Mouse (Mus musculus) kidney, embryonic 16.5 days (tissue): ENCODE data around the gene Wdr76. TPM values are rescaled to one million over a fixed set of nuclear protein-coding genes. Genes with fewer than 3 reads are reported as not detected.
"Not testable (repeated sequence)": the region's sequence is repeated elsewhere in the genome, so short reads cannot be mapped to it uniquely, and the experiment has no call there.

Experiments used
- ATAC-seq: fragments of 200-750 bp; cut with Nextera tagmentation; 2 replicates; pipeline ENCODE4 v1.8.0; 2017; ENCODE audit warnings: moderate TSS enrichment; ENCODE audit not compliant: low FRiP score, low TSS enrichment
- H3K27ac ChIP-seq: fragments of 300-500 bp; sonication (generic); 2 replicates; pipeline ENCODE4 v1.5.1; 2014; ENCODE audit warnings: low read length
- H3K27me3 ChIP-seq: fragments of 300-500 bp; sonication (generic); 2 replicates; pipeline ENCODE4 v1.6.1; 2014; ENCODE audit warnings: low read length, control low read depth, mixed read lengths; ENCODE audit not compliant: insufficient read depth
- H3K36me3 ChIP-seq: fragments of 300-500 bp; sonication (generic); 2 replicates; pipeline ENCODE4 v1.6.1; 2014; ENCODE audit warnings: low read length, control low read depth, mixed read lengths; ENCODE audit not compliant: insufficient read depth
- H3K4me1 ChIP-seq: fragments of 300-500 bp; sonication (generic); 2 replicates; pipeline ENCODE4 v1.6.1; 2014; ENCODE audit warnings: low read length, control low read depth, mixed read lengths; ENCODE audit not compliant: insufficient read depth
- H3K4me2 ChIP-seq: fragments of 300-500 bp; sonication (generic); replicated peaks from 2 replicates; pipeline ENCODE4 v1.6.1; 2014; ENCODE audit warnings: low read depth, low read length
- H3K4me3 ChIP-seq: fragments of 300-500 bp; sonication (generic); 2 replicates; pipeline ENCODE4 v1.5.1; 2014; ENCODE audit warnings: mild to moderate bottlenecking, low read length
- H3K9ac ChIP-seq: fragments of 300-500 bp; sonication (generic); replicated peaks from 2 replicates; pipeline ENCODE4 v1.6.1; 2014; ENCODE audit warnings: low read length
- H3K9me3 ChIP-seq: fragments of 300-500 bp; sonication (generic); 2 replicates; pipeline ENCODE4 v1.6.1; 2016; ENCODE audit warnings: low read length, control low read depth
- WGBS: fragments of 180-500 bp; shearing (Covaris S2); extraction: QIAGEN DNeasy Blood & Tissue Kit; methylation state at CpG from one replicate; pipeline ENCODE4 v1.1.7; 2014; 5-methylcytosine and 5-hydroxymethylcytosine counted together
- polyA plus RNA-seq: library from polyadenylated mRNA; unstranded; fragments of >200 nt; fragmentation: Nextera tagmentation; extraction: Ambion mirVana; gene quantifications from 2 replicates; pipeline ENCODE4 v1.2.1, GENCODE M21; 2015

The Wdr76 gene
- polyA plus RNA-seq, 1 experiment from 2014 or later = 6.7 TPM

DNA sequence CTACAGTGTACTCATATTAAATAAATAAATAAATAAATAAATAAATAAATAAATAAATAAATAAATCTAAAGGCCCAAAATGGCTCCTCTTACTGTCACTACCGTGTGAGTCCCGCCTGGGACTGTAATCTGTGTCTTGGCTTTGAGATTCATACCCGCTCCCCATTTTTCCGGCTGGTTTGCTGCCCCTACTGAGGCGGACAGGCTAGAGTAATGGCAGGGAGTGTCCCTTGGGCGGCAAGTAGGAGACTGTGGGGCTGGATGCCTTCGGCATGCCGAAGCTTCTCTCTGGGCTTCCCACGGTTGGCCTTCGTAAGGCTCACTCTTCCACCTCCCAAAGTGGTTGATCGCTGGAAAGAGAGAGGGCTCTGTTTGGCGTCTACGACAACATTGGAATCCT is 25.6 kb upstream of the Wdr76 start:
- not testable (repeated sequence) for H3K4me2 ChIP-seq, H3K9ac ChIP-seq, H3K27me3 ChIP-seq, H3K36me3 ChIP-seq, H3K27ac ChIP-seq, H3K4me3 ChIP-seq, H3K9me3 ChIP-seq, ATAC-seq, H3K4me1 ChIP-seq
- WGBS = 90% methylated on average over 13 of the region's 13 CpGs

DNA sequence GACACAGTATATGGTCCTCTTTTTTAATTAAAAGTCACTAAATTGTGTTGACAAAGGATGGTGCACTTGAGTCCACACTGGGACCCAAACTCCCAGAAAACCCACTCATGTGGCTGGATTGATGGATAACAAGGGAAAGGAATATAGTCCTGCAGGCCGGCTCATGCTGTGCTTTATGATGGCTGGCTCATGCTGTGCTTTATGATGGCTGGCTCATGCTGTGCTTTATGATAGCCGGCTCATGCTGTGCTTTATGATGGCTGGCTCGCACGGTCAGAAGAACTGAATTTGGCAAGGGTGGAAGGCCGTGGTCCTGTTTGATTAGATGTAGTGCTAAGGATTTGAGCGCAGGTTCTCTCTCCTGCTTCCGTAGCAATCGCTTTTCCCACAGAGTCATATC is 22.9 kb upstream of the Wdr76 start:
- Histone ChIP-seq H3K4me1 (no peaks in the 10 kb centered on the region), H3K27me3 (no peaks in the 10 kb centered on the region), H3K36me3 (no peaks in the 10 kb centered on the region), H3K9ac (no peak overlapping the region), H3K4me2 (no peak overlapping the region), H3K4me3 (no peak overlapping the region), H3K27ac (no peak overlapping the region), H3K9me3 (no peaks in the 10 kb centered on the region)
- 41% methylated on average over 8 of the region's 8 CpGs for WGBS
- ATAC-seq = no peak

DNA sequence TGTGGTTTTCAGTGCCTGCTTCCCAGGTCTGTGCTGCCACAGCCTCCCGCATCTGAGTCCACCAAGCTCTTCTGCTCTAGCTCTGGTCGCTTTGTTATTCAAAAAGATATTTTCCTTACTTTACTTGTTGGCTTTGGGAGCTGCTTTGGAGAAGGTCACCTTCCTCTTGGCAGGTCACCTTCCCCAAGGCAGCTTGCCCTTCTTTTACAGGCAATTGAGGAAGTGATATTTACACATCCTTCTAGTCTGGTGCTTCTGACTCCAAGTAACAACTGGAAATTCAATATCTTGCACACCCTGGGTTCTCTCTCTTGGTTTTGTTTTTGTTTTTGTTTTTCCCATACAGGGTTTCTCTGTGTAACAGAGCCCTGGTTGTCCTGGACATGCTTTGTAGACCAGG is 22.1 kb upstream of the Wdr76 start:
- not testable (repeated sequence) for ATAC-seq, H3K9me3 ChIP-seq, H3K27me3 ChIP-seq, H3K36me3 ChIP-seq, H3K27ac ChIP-seq, H3K4me2 ChIP-seq, H3K4me3 ChIP-seq, H3K9ac ChIP-seq, H3K4me1 ChIP-seq
- 88% methylated on average over 1 of the region's 2 CpGs for WGBS

DNA sequence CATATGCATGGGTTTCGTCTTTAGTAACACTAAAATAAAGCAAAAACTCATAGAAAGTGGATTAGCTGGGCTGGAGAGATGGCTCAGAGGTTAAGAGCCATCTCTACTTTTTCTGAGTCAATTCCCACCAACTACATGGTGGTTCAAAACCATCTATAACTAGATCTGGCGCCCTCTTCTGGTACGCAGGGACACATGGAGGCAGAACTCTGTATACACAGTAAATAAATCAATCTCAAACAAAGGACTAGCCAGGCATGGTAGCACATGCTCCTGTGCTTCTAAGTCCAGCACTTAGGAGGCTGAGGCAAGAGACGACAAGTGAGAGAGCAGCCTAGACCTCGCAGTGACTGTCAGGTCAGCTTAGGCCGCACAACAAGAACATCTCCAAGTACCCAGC is 5.0 kb upstream of the Wdr76 start:
- H3K27me3 ChIP-seq, H3K4me1 ChIP-seq, H3K27ac ChIP-seq, H3K4me3 ChIP-seq, ATAC-seq, H3K36me3 ChIP-seq, H3K9me3 ChIP-seq, H3K4me2 ChIP-seq, H3K9ac ChIP-seq: not testable (repeated sequence)
- 57% methylated on average over 1 of the region's 6 CpGs for WGBS

DNA sequence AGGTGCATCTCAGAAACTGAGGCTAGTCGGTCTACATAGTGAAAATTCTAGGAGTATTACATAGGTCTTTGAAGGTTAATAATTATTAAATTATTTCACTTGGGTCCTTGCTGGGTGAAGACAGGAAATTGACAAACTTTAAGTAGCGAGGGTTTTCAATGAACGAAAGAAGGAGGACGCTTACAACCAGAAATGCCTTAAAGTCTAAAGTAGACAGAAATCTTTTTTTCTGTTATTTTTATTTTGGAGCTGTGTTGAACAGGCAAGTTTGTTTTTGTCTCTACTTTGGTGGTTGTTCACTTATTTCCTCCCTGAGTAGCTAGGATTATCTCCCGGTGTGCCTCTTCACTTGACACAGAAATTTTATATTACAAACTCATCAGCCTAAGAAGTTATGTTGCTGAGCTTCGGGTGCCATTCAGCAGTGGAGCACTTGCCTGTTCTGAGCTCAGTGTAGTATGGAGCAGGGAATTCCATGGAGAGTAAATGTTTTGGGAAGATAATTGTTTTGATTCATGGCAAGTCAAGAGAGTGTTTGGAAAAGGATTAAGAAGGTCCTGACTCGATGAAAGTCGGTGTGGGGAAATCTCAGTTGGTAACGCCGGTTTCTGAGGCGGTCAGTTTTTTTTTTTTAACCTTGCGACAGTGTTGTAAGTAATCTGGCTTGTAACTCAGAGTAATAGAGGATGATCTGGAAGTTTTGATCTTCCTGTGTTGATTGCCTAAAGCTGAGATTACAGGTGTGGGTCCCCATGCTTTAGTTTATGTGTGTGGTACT is 839 bp downstream of the Wdr76 start:
- H3K36me3 ChIP-seq = peaks cover 16% of the 10 kb centered on the region
- H3K9ac ChIP-seq = peak overlapping the region; percentile 63

DNA sequence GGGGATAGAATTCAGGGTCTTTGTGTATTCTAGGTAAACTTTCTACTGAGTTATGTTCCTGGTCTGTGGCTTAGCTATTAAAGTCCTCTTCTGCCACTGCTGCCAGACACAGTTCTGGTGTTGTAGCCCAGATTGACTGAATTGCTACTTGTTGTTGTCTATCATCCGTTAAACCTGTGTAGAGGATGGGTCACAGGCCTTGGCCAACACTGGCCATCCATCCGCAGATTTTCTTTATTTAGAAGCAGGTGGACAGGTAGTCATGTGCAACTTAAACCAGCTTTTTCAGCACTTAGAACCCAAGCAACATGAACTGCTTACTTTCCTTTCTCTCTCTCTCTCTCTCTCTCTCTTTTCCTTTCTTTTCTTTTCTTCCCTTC is 1.4 kb downstream of the Wdr76 start:
- WGBS = 84% methylated on average over 2 of the region's 2 CpGs
- ATAC-seq = no peak
- peak overlapping the region; percentile 63 for H3K9ac ChIP-seq
- no peaks in the 10 kb centered on the region for H3K27me3 ChIP-seq
- peak overlapping the region; percentile 69 for H3K4me3 ChIP-seq
- H3K4me1 ChIP-seq = peaks cover 13% of the 10 kb centered on the region
- no peaks in the 10 kb centered on the region for H3K9me3 ChIP-seq
- peak overlapping the region; percentile 74 for H3K4me2 ChIP-seq
- peaks cover 19% of the 10 kb centered on the region for H3K36me3 ChIP-seq
- no peak overlapping the region for H3K27ac ChIP-seq

More for the DNA sequence above, 839 bp downstream of the Wdr76 start:
- no peaks in the 10 kb centered on the region for H3K9me3 ChIP-seq
- 11% methylated on average over 12 of the region's 12 CpGs for WGBS
- H3K4me1 ChIP-seq = peaks cover 13% of the 10 kb centered on the region
- no peaks in the 10 kb centered on the region for H3K27me3 ChIP-seq
- no peak for ATAC-seq
- H3K4me3 ChIP-seq = peak overlapping the region; percentile 69
- H3K27ac ChIP-seq = no peak overlapping the region
- H3K4me2 ChIP-seq = peak overlapping the region; percentile 74

DNA sequence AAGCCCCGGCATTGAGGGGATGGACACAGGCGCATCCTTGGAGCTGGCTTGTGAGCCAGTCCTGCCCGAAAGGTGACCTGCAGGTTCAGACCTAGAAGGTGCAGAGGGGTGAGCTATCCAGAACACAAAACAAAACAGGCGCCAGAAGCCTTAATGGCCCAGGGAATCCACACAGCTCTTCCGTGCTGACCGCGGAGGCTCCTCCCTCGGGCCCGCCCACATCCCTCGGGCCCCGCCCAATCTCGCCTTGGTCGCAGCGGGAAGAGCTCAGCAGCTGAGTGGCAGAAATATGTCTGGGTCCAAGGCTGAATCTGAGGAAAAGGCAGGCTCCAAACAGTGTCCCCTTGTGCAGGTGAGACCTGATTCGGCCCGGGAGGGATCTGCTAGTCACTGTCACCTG is 3.1 kb downstream of the Wdr76 start:
- Histone ChIP-seq H3K9ac (peak overlapping the region; percentile 69), H3K4me1 (peaks cover 13% of the 10 kb centered on the region), H3K27ac (no peak overlapping the region), H3K9me3 (no peaks in the 10 kb centered on the region), H3K4me3 (peak overlapping the region; percentile 52), H3K4me2 (peak overlapping the region; percentile 64), H3K27me3 (no peaks in the 10 kb centered on the region), H3K36me3 (peaks cover 19% of the 10 kb centered on the region)
- ATAC-seq = peak; percentile 86
- 18% methylated on average over 16 of the region's 16 CpGs for WGBS

DNA sequence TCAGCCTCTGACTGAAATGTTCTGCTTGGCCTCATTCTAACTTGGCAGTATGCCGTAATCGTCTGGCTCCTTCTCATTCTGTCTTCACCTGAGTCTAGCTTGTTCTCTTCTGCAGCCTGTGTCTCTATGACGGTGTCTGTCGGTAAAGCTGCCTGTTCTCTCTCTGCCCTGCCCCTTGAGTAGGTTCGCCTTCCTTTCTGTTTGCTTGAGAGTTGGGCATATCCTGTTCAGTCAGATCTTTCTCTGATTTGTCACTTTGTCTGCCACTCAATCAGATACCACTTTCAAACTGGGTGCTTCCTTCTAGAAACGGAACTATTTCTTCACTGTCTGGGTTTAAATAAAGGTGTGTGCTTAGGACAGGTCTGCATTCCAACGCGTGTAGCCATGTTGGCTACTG is 4.9 kb downstream of the Wdr76 start:
- Histone ChIP-seq H3K36me3 (peaks cover 19% of the 10 kb centered on the region), H3K27ac (no peak overlapping the region), H3K27me3 (no peaks in the 10 kb centered on the region), H3K4me1 (peaks cover 13% of the 10 kb centered on the region), H3K9ac (no peak overlapping the region), H3K9me3 (no peaks in the 10 kb centered on the region), H3K4me2 (no peak overlapping the region), H3K4me3 (no peak overlapping the region)
- WGBS = 96% methylated on average over 8 of the region's 8 CpGs
- ATAC-seq = no peak

DNA sequence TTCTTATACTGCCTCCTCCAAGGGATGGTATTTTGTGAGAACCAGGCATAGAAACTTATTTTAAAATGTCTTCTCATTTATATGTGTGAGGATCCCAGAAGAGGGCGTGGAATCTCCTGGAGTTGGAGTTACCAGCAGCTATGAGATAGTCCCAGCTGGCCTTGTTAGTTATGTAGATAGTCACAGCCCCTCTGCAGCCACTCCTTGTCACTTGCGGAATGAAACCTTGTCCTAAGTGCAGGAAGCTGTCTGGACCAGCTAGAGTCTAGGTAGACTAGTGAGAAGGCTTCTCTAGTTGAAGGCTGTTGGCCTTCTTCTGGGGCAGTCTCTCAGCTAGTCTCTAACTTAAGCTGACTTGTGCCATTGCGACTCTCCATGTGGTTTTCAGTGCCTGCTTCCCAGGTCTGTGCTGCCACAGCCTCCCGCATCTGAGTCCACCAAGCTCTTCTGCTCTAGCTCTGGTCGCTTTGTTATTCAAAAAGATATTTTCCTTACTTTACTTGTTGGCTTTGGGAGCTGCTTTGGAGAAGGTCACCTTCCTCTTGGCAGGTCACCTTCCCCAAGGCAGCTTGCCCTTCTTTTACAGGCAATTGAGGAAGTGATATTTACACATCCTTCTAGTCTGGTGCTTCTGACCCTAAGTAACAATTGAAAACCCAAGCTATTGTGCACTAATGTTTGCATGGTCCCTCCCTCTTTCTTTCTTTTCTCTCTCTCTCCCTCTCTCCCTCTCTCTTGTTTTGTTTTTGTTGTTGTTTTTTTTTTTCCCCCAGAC is 6.7 kb downstream of the Wdr76 start:
- H3K36me3 ChIP-seq = peaks cover 26% of the 10 kb centered on the region
- not testable (repeated sequence) for H3K4me3 ChIP-seq, ATAC-seq, H3K4me1 ChIP-seq, H3K4me2 ChIP-seq, H3K9ac ChIP-seq, H3K27me3 ChIP-seq, H3K27ac ChIP-seq, H3K9me3 ChIP-seq
- 91% methylated on average over 4 of the region's 5 CpGs for WGBS

DNA sequence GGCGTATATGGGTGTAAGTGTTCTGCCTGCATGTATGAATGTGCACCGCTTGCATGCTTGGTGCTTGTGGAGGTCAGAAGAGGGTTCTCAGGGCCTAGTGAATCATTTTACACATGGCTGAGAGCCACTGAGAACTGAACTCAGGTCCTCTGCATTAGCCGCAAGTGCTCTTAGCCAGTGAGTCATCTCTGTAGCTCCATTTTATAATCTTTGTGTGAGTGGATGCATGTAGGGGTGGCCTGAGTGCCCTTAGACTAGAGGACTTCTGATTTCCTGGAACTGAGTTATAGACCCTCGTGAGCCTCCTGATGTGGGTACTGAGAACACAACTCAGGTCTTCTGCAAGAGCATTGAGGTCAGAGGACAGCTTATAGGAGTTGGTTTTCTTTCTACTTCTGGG is 7.7 kb downstream of the Wdr76 start:
- Histone ChIP-seq H3K36me3 (peaks cover 32% of the 10 kb centered on the region), H3K4me3 (no peak overlapping the region), H3K9me3 (no peaks in the 10 kb centered on the region), H3K4me2 (no peak overlapping the region), H3K9ac (no peak overlapping the region), H3K27me3 (no peaks in the 10 kb centered on the region), H3K4me1 (0 out of 2 replicates have a peak, but pooled peaks cover 3% of the 10 kb centered on the region), H3K27ac (no peak overlapping the region)
- WGBS = 93% methylated on average over 4 of the region's 4 CpGs
- ATAC-seq = no peak
